Mouse (Mus musculus) embryonic fibroblast, embryonic 13.5 days (primary cell): ENCODE results near the gene Nmb. TPM values are rescaled to one million over a fixed set of nuclear protein-coding genes. Genes with fewer than 3 reads are reported as not detected.

ENCODE experiments used
- H3K27ac ChIP-seq: 2 replicates; pipeline ENCODE4 v1.5.1; 2012; ENCODE audit warnings: low read length, control low read depth, inconsistent platforms; ENCODE audit not compliant: insufficient read depth
- H3K4me1 ChIP-seq: 2 replicates; pipeline ENCODE4 v1.6.1; 2011; ENCODE audit warnings: low read length; ENCODE audit not compliant: control insufficient read depth, insufficient read depth
- H3K4me3 ChIP-seq: 2 replicates; pipeline ENCODE4 v1.5.1; 2011; ENCODE audit warnings: mild to moderate bottlenecking, control low read depth, low read length; ENCODE audit not compliant: insufficient read depth
- CTCF ChIP-seq: IDR thresholded peaks from 2 replicates; pipeline ENCODE4 v1.5.1; 2011; ENCODE audit warnings: mild to moderate bottlenecking, control low read depth, low read length, moderate library complexity, borderline replicate concordance; ENCODE audit not compliant: insufficient read depth
- POLR2A ChIP-seq: IDR thresholded peaks from 2 replicates; pipeline ENCODE4 v1.6.1; 2011; ENCODE audit warnings: low read depth, mild to moderate bottlenecking, control low read depth, low read length, moderate library complexity
- polyA plus RNA-seq: library from polyadenylated mRNA; stranded (reverse); fragments of >200 nt; gene quantifications from 2 replicates; pipeline ENCODE4 v1.2.4, GENCODE M21; 2011; ENCODE audit warnings: low read depth; ENCODE audit not compliant: missing spikeins, insufficient read length

Nmb gene
- polyA plus RNA-seq, 1 experiment: 1.1 TPM

DNA sequence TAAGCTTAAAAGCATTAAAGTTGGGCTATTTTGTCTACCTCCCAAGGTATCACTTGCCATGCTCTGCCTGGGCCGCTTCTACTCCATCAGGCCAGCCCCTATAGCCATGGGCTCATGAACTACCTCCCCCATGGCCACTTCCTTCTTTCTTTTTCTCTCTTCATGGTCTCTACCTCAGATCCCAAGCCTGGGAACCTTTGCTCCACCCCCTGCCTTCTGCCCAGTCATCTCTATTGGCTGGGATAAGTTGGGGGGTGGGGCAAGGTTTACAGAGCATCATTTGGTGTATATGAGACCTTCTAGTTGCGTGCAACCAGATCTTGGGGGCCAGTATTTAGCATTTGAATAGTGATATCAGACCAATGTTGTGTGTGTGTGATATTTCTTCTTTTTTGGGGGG is 42.4 kb downstream of the Nmb start:
- no peak overlapping the region for H3K4me3 ChIP-seq
- peaks cover 2% of the 10 kb centered on the region; the same call in 1 of the 2 replicates for H3K4me1 ChIP-seq
- no peak for TF ChIP-seq POLR2A
- TF ChIP-seq CTCF: no peak
- no peak overlapping the region for H3K27ac ChIP-seq

DNA sequence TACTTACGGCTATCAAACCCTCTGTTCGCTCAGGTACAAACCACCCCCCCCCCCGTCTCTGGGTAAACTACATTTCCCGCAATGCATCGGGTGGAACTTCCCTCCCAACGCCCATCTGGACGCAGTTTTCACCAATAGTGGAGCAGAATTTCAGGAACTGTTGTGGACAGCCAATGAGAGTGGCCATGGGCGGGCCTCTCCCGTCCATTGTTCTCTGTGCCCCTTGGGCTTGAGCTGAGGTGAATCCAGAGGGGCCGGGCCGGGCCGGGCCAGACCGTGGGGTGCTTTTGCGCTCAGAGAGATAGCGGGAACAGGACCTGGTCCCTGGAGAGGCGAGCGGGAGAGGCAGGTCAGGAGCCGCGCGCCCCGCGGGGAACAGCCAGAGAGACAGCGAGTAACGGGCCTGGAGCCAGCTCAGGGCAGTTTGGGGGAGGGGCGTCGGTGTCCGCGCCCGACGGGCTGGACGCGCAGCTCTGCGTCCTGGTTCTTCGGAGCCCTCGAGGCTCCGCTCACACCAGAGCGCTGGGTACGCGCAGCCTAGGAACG is 44.1 kb downstream of the Nmb start, which contains the start of gene Zscan2:
Gene Zscan2 (plus strand): TSS at position 192 of the 546 bp plus-strand sequence.
- no peak within 1 kb of the TSS for H3K27ac ChIP-seq
- H3K4me3 ChIP-seq: peak within 1 kb of the TSS; percentile 85
- H3K4me1 ChIP-seq: no peaks in the 10 kb centered on the region
- TF ChIP-seq POLR2A (peak; percentile 76), CTCF (no peak)

DNA sequence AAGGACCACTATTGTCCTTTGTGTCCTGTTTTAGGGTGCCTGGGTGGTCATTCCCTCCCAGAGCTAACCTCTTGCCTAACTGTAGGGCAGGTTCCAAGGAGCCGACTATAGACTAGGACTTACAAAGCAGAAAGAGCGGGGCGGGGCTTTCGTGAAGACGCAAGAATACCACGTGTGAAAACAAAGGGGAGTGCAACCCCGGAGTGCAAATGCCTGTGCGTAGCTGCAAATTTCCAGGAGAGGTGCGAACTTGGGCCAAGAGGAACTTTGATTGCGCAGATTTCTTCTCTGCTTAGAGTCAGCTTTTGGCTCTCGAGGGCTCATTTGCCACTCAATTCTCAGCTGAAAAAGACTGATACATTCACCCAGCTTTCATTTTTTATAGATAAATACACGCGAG is 44.6 kb downstream of the Nmb start:
- TF ChIP-seq CTCF (no peak), POLR2A (no peak)
- Histone ChIP-seq H3K4me1 (no peaks in the 10 kb centered on the region), H3K27ac (no peak overlapping the region), H3K4me3 (peak overlapping the region; percentile 60)

DNA sequence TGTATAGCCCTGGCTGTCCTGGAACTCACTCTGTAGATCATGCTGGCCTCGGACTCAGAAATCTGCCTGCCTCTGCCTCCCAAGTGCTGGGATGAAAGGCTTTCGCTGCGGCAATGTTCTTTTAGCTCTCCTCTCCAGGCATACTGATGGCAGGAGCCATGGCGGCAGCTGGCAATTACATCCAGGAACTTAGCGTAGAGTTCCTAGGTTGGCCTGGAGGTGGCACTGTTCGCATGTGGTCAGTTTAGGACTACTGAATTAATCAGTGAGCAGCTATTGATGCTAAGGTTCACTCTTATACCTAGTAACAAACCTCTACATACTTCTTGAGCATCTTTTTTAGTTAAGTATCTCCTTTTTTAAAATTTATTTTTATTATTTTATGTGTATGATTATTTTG is 47.7 kb downstream of the Nmb start:
- no peak overlapping the region for H3K4me3 ChIP-seq
- TF ChIP-seq POLR2A: no peak
- peak; percentile 71; the same call in 1 of the 2 replicates for TF ChIP-seq CTCF
- no peaks in the 10 kb centered on the region for H3K4me1 ChIP-seq
- H3K27ac ChIP-seq: no peak overlapping the region

DNA sequence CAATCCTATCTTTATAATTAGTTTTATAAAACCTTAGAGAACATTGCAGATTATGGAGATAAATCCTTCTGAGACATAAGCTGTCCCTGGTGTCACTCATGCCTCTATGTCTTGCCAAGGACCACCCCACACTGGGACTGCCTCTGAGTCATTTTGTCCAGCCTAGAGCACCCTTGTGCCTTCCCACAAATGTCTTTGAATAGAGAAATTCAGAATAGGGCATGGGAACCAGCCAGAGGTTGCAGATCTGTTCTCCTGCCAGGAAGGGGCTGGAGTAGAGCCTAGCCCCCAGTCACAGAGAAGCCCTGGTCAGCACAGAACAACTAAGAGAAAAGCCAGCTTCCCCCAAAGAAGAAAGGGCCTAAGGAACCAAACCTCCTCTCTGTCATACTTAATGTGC is 49.6 kb downstream of the Nmb start:
- H3K4me1 ChIP-seq: no peaks in the 10 kb centered on the region
- H3K4me3 ChIP-seq: no peak overlapping the region
- TF ChIP-seq CTCF (no peak), POLR2A (no peak)
- no peak overlapping the region for H3K27ac ChIP-seq

DNA sequence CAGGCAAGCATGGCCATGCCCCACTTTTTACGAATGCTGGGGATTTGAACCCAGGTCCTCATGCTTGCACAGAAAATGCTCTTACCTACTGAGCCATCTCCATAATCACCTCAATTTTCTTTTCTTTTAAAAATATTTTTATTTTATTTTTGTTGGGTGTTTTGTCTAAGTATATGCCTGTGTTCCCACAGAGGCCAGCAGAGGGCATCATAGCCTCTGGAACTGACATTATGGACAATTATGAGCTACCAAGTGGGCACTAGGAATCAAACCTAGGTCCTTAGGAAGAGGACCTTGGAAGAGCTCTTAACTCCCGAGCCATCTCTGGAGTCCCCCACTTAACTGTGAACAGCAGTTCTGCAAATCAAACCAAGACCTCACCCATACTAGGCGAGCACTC is 51.7 kb downstream of the Nmb start:
- no peak overlapping the region for H3K4me3 ChIP-seq
- H3K27ac ChIP-seq: no peak overlapping the region
- H3K4me1 ChIP-seq: no peaks in the 10 kb centered on the region
- TF ChIP-seq CTCF (no peak), POLR2A (no peak)

Other genes with a start within 250 kb of the Nmb start
- gene Crtc3, start 216.2 kb downstream of the Nmb start, polyA plus RNA-seq: 21.6 and 27.7 TPM in 2 replicates
- 206 and 311 TPM in 2 replicates for gene Iqgap1, start 79.1 kb downstream of the Nmb start, polyA plus RNA-seq
- gene Zscan2, start 44.2 kb downstream of the Nmb start, polyA plus RNA-seq: 2.7 and 5.1 TPM in 2 replicates
- 9.3 and 13.0 TPM in 2 replicates for gene Wdr73, start 3.8 kb downstream of the Nmb start, polyA plus RNA-seq
- gene Sec11a, start 42.7 kb upstream of the Nmb start, polyA plus RNA-seq: 177 and 182 TPM in 2 replicates
- 20.1 and 26.5 TPM in 2 replicates for gene Zfp592, start 88.6 kb upstream of the Nmb start, polyA plus RNA-seq
- 0.14 TPM in 1 of 2 replicates, not detected in the other for gene Alpk3, start 152.5 kb upstream of the Nmb start, polyA plus RNA-seq
- not detected in 2 replicates for gene Slc28a1, start 209.7 kb upstream of the Nmb start, polyA plus RNA-seq